Mouse (Mus musculus) hindbrain, embryonic 13.5 days (tissue): ENCODE results near the gene Lhpp. TPM values are rescaled to one million over a fixed set of nuclear protein-coding genes. Genes with fewer than 3 reads are reported as not detected.

Experiments used
- ATAC-seq: fragments of 200-750 bp; cut with Nextera tagmentation; 2 replicates; pipeline ENCODE4 v1.8.0; 2017; ENCODE audit warnings: moderate TSS enrichment; ENCODE audit not compliant: low FRiP score
- H3K27ac ChIP-seq: fragments of 300-500 bp; sonication (generic); 2 replicates; pipeline ENCODE4 v1.5.1; 2015; ENCODE audit warnings: inconsistent platforms, mild to moderate bottlenecking, moderate library complexity
- H3K27me3 ChIP-seq: fragments of 300-500 bp; sonication (generic); 2 replicates; pipeline ENCODE4 v1.6.1; 2015; ENCODE audit warnings: mild to moderate bottlenecking, inconsistent platforms
- H3K36me3 ChIP-seq: fragments of 300-500 bp; sonication (generic); 2 replicates; pipeline ENCODE4 v1.6.1; 2015; ENCODE audit warnings: mild to moderate bottlenecking, inconsistent platforms
- H3K4me1 ChIP-seq: fragments of 300-500 bp; sonication (generic); replicated peaks from 2 replicates; pipeline ENCODE4 v1.6.1; 2015; ENCODE audit warnings: inconsistent platforms
- H3K4me2 ChIP-seq: fragments of 300-500 bp; sonication (generic); 2 replicates; pipeline ENCODE4 v1.6.1; 2015; ENCODE audit warnings: inconsistent platforms, mild to moderate bottlenecking, moderate library complexity
- H3K4me3 ChIP-seq: fragments of 300-500 bp; sonication (generic); 2 replicates; pipeline ENCODE4 v1.5.1; 2015; ENCODE audit warnings: mild to moderate bottlenecking, inconsistent platforms
- H3K9ac ChIP-seq: fragments of 300-500 bp; sonication (generic); 2 replicates; pipeline ENCODE4 v1.6.1; 2015; ENCODE audit warnings: mild to moderate bottlenecking, inconsistent platforms
- H3K9me3 ChIP-seq: fragments of 300-500 bp; sonication (generic); 2 replicates; pipeline ENCODE4 v1.6.1; 2016; ENCODE audit warnings: inconsistent platforms
- WGBS: fragments of 180-500 bp; shearing (Covaris S2); methylation state at CpG from one replicate; pipeline ENCODE4 v1.1.7; 2015; 5-methylcytosine and 5-hydroxymethylcytosine counted together
- polyA plus RNA-seq: library from polyadenylated mRNA; unstranded; fragments of >200 nt; fragmentation: Nextera tagmentation; extraction: Ambion mirVana; gene quantifications from 2 replicates; pipeline ENCODE4 v1.2.1, GENCODE M21; 2015

Gene Lhpp
- polyA plus RNA-seq, 1 experiment from 2014 or later: 30.9 TPM

DNA sequence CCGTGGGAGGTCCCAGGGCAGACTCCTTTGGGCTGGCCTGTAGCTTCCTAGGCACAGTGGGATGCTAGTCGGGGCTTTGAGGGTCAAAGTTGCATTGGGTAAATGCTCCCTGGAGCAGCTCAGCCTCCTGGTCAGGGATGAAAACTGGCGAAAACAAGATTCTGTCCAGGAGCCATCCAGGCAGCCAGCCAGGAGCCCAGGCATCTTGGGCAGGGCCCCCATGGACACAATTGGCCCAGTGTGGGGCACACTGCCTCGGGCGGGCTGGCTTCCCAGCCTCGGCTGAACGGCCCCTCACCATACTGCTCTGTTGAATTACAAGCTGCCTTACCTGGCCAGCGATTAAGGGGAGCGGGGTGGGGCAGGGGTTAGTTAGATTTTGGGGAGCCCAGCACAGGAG, 82.3 kb downstream of the Lhpp start:
- 83% methylated on average over 9 of the region's 9 CpGs for WGBS
- no peak overlapping the region for H3K27ac ChIP-seq

GRCm38 (mm10) chr7:132693561-132693960, 83.1 kb downstream of the Lhpp start:
- H3K27ac ChIP-seq: no peak overlapping the region
- H3K4me1 ChIP-seq: peaks cover 14% of the 10 kb centered on the region; the same call in 1 of the 2 replicates
- H3K4me2 ChIP-seq: no peak overlapping the region
- H3K4me3 ChIP-seq: no peak overlapping the region
- peaks cover 5% of the 10 kb centered on the region; the same call in 1 of the 2 replicates for H3K36me3 ChIP-seq
- H3K27me3 ChIP-seq: no peaks in the 10 kb centered on the region
- peaks cover 7% of the 10 kb centered on the region for H3K9me3 ChIP-seq
- no peak overlapping the region for H3K9ac ChIP-seq
- 85% methylated on average over 2 of the region's 2 CpGs for WGBS
- ATAC-seq: no peak

More for the DNA sequence above, 82.3 kb downstream of the Lhpp start:
- H3K27me3 ChIP-seq: no peaks in the 10 kb centered on the region
- H3K4me1 ChIP-seq: peaks cover 20% of the 10 kb centered on the region; the same call in 1 of the 2 replicates
- H3K9ac ChIP-seq: no peak overlapping the region
- peaks cover 5% of the 10 kb centered on the region; the same call in 1 of the 2 replicates for H3K36me3 ChIP-seq
- no peak for ATAC-seq
- H3K4me2 ChIP-seq: no peak overlapping the region
- H3K9me3 ChIP-seq: peaks cover 7% of the 10 kb centered on the region
- no peak overlapping the region for H3K4me3 ChIP-seq

- Histone ChIP-seq H3K27ac (no peak overlapping the region), H3K4me3 (no peak overlapping the region)
- 72% methylated on average over 8 of the region's 8 CpGs for WGBS
These were observed 86.9 kb downstream of the Lhpp start for GRCm38 (mm10) chr7:132697258-132697796.

DNA sequence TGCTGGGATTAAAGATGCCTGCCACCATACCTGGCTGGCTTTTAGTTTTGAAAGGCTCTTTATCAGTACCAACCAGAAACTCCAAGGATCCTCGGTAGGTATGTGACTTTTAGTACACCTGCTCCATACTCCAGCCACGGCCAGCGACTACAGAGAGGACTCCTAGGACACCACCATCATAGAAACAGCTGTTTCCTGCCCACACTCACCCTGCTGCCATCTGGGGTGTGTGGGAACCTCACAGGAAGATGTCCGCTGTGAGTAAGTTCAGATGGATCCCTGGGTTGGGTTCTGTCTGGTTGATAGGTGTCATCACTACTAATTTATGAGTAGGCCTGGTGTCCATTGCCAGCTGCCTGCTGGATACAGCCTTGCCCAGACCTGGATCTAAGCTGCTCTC, 88.3 kb downstream of the Lhpp start:
- H3K27ac ChIP-seq: no peak overlapping the region
- WGBS: 91% methylated on average over 4 of the region's 4 CpGs
- no peak overlapping the region for H3K4me2 ChIP-seq
- no peak overlapping the region for H3K4me3 ChIP-seq
- no peak overlapping the region for H3K9ac ChIP-seq
- ATAC-seq: no peak
- no peaks in the 10 kb centered on the region for H3K27me3 ChIP-seq
- H3K36me3 ChIP-seq: peaks cover 5% of the 10 kb centered on the region; the same call in 1 of the 2 replicates
- peaks cover 7% of the 10 kb centered on the region for H3K9me3 ChIP-seq
- peaks cover 14% of the 10 kb centered on the region for H3K4me1 ChIP-seq

More at GRCm38 (mm10) chr7:132697258-132697796, 86.9 kb downstream of the Lhpp start:
- ATAC-seq: no peak
- Histone ChIP-seq H3K4me1 (peaks cover 19% of the 10 kb centered on the region), H3K4me2 (no peak overlapping the region), H3K9me3 (peaks cover 7% of the 10 kb centered on the region), H3K9ac (no peak overlapping the region), H3K27me3 (no peaks in the 10 kb centered on the region), H3K36me3 (peaks cover 5% of the 10 kb centered on the region; the same call in 1 of the 2 replicates)

GRCm38 (mm10) chr7:132699165-132699564, 88.7 kb downstream of the Lhpp start:
- H3K9ac ChIP-seq: no peak overlapping the region
- H3K36me3 ChIP-seq: peaks cover 5% of the 10 kb centered on the region; the same call in 1 of the 2 replicates
- 78% methylated on average over 4 of the region's 4 CpGs for WGBS
- no peaks in the 10 kb centered on the region for H3K27me3 ChIP-seq
- peaks cover 14% of the 10 kb centered on the region for H3K4me1 ChIP-seq
- no peak overlapping the region for H3K27ac ChIP-seq
- ATAC-seq: no peak
- no peak overlapping the region for H3K4me3 ChIP-seq
- no peak overlapping the region for H3K4me2 ChIP-seq
- H3K9me3 ChIP-seq: peaks cover 7% of the 10 kb centered on the region

DNA sequence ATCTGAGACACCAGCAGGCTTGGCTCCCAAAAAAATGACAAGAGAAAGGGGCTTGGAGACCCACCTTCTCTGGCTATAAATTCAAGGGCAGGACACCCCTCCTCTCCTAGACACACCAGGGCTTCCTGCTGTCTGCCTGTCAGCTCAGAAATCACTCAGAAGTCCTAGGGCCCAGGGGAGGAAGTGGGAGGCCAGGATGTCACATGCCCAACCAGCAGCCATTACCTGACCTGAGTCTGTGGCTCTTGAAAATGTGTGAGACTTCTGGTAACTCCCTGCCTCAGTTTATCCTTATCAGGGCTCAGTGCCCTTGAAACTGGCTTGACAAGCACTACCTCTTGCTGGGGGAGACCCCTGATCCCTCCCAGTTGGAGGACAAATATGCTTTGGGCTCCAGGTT, 89.2 kb downstream of the Lhpp start:
- H3K27ac ChIP-seq: no peak overlapping the region
- H3K27me3 ChIP-seq: no peaks in the 10 kb centered on the region
- H3K9me3 ChIP-seq: peaks cover 5% of the 10 kb centered on the region
- no peak for ATAC-seq
- H3K36me3 ChIP-seq: peaks cover 4% of the 10 kb centered on the region; the same call in 1 of the 2 replicates
- H3K4me2 ChIP-seq: no peak overlapping the region
- H3K4me3 ChIP-seq: no peak overlapping the region
- H3K9ac ChIP-seq: no peak overlapping the region
- H3K4me1 ChIP-seq: peaks cover 14% of the 10 kb centered on the region

- H3K27me3 ChIP-seq: no peaks in the 10 kb centered on the region
- no peak overlapping the region for H3K27ac ChIP-seq
- H3K9ac ChIP-seq: no peak overlapping the region
- H3K36me3 ChIP-seq: no peaks in the 10 kb centered on the region
- no peak overlapping the region for H3K4me3 ChIP-seq
- no peak for ATAC-seq
- 85% methylated on average over 4 of the region's 4 CpGs for WGBS
- H3K9me3 ChIP-seq: no peaks in the 10 kb centered on the region
- peaks cover 14% of the 10 kb centered on the region for H3K4me1 ChIP-seq
- H3K4me2 ChIP-seq: no peak overlapping the region
These were observed 89.7 kb downstream of the Lhpp start for GRCm38 (mm10) chr7:132700107-132700506.

DNA sequence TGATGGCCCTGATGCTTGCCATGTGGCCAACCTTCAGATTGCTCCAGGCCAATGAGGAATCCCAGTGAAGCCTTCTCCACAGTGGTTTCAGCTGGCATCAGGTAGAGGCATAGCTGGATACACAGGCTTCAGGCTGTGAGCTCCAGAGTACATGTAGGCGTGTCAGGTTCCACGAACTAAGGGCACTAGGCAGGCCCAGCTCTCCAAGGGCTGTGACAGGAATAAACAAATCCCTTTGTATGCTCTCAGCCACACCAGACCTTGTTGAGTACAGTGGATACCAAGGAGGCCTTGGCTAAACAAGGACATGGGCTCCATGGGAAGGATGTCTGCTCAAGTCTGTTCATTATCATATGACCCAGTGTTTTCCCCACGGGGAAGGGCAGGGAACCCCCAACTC, 91.0 kb downstream of the Lhpp start:
- Histone ChIP-seq H3K36me3 (no peaks in the 10 kb centered on the region), H3K4me1 (peaks cover 14% of the 10 kb centered on the region), H3K4me3 (no peak overlapping the region), H3K27ac (no peak overlapping the region), H3K27me3 (no peaks in the 10 kb centered on the region), H3K9me3 (no peaks in the 10 kb centered on the region), H3K4me2 (no peak overlapping the region), H3K9ac (no peak overlapping the region)
- WGBS: 89% methylated on average over 3 of the region's 3 CpGs
- no peak for ATAC-seq

DNA sequence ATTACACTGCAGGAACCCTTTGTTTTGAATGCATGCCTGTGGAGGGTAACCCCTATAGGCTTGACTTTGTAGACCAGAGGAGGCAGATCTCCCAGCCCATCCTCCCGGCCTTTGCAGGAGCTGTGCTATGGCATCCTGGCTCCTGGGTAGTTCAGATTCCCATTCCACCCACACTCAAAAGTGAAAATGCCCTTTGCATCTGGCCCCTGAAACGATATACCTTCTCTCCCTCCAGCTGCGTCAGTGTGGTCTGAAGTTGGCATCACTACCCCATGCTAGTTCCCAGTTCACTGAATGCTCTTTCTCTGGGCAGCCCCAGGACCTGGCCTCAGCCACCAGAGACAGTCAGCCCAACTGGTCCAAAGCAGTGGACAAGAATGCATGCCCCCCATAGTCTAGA, 91.6 kb downstream of the Lhpp start:
- Histone ChIP-seq H3K4me3 (no peak overlapping the region), H3K36me3 (no peaks in the 10 kb centered on the region), H3K27ac (no peak overlapping the region), H3K9me3 (no peaks in the 10 kb centered on the region), H3K27me3 (no peaks in the 10 kb centered on the region), H3K4me1 (peaks cover 13% of the 10 kb centered on the region), H3K4me2 (no peak overlapping the region), H3K9ac (no peak overlapping the region)
- ATAC-seq: no peak
- 83% methylated on average over 3 of the region's 3 CpGs for WGBS

DNA sequence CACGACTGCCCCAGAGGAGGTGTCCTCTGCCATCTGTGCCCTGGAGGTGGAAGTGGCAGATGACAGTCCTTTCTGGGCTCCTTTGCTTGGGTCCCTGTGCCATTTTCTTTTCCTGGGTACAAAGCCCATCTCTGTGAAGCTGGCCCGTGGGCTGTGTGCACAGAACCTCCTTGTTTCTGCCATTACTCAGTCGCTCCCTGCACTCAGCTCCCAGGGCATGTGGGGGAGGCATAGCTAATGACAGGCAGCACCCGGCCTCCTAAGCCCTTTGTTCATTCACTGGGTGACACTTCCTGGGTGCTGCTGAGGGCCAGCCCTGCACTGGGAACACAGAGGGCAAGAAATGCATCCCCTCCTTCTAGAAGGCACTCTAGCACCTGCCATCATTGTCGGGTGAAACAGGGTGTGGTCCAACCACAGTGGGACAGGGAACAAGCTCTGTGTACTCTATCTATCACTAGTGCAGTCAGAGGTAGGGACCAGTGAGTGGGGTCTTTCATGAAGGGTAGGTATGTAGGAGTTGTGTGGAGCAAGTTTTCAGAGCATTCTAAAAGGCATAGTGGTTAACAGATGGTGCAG, 92.1 kb downstream of the Lhpp start:
- ATAC-seq: no peak
- Histone ChIP-seq H3K4me2 (no peak overlapping the region), H3K9ac (no peak overlapping the region), H3K27ac (no peak overlapping the region), H3K4me1 (peaks cover 8% of the 10 kb centered on the region), H3K27me3 (no peaks in the 10 kb centered on the region), H3K4me3 (no peak overlapping the region), H3K9me3 (no peaks in the 10 kb centered on the region), H3K36me3 (no peaks in the 10 kb centered on the region)
- 83% methylated on average over 5 of the region's 5 CpGs for WGBS

- no peak overlapping the region for H3K4me3 ChIP-seq
- no peak overlapping the region for H3K9ac ChIP-seq
- no peaks in the 10 kb centered on the region for H3K9me3 ChIP-seq
- H3K4me2 ChIP-seq: no peak overlapping the region
- 95% methylated on average over 9 of the region's 9 CpGs for WGBS
- ATAC-seq: no peak
- no peaks in the 10 kb centered on the region for H3K36me3 ChIP-seq
- no peak overlapping the region for H3K27ac ChIP-seq
- H3K4me1 ChIP-seq: peaks cover 8% of the 10 kb centered on the region
- H3K27me3 ChIP-seq: no peaks in the 10 kb centered on the region
These were observed 93.3 kb downstream of the Lhpp start for GRCm38 (mm10) chr7:132703515-132704309.

DNA sequence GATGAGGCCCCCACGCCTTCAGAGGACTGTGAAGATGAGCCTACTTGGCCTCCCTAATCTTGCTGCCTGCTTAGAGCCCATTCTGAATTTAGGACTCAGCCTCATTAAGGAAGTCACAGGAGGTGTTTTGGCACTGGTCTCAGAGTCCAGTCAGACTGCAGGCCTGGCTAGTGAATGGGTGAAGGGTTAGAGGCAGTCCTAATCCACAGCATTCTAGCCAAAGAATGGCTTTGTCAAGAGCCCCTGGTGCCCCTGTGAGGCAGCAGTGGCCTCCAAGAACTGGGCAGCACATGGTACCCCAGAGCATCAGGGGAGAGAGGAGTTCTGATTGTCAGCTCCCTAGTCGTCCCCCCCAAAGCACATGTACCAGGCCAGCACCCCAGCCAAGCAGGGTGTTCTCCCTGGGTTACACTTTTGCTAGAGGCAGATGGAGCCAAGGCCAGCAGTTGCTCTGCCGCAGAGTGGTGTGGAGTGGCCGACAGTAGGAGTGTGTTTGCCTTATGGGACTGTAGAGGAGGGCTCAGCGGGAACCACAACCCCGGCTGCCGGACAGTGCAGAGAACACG, 94.0 kb downstream of the Lhpp start:
- Histone ChIP-seq H3K27ac (no peak overlapping the region), H3K27me3 (no peaks in the 10 kb centered on the region), H3K4me3 (no peak overlapping the region), H3K36me3 (no peaks in the 10 kb centered on the region), H3K4me2 (no peak overlapping the region), H3K4me1 (peaks cover 6% of the 10 kb centered on the region; the same call in 1 of the 2 replicates), H3K9me3 (no peaks in the 10 kb centered on the region), H3K9ac (no peak overlapping the region)
- WGBS: 91% methylated on average over 8 of the region's 8 CpGs
- no peak for ATAC-seq
